Mouse (Mus musculus) liver, embryonic 14.5 days (tissue): ENCODE results near the gene Hdac11.

Experiments
- CTCF ChIP-seq: IDR thresholded peaks from 2 replicates; pipeline ENCODE4 v1.5.1; 2016; ENCODE audit warnings: antibody characterized with exemption, low read depth, control low read depth
- EP300 ChIP-seq: IDR thresholded peaks from 2 replicates; pipeline ENCODE4 v1.6.1; 2016; ENCODE audit warnings: antibody characterized with exemption, low read depth

GRCm38 (mm10) chr6:91128996-91129395 lies 27.5 kb upstream of the Hdac11 start:
- TF ChIP-seq CTCF (peak; percentile 68), EP300 (no peak)
